Mouse (Mus musculus) megakaryocyte progenitor cell, adult 5-6 weeks (primary cell): Measurements from ENCODE around the gene Arhgap27. TPM values are rescaled to one million over a fixed set of nuclear protein-coding genes. Genes with fewer than 3 reads are reported as not detected.
"Not testable (repeated sequence)": the region's sequence is repeated elsewhere in the genome, so short reads cannot be mapped to it uniquely, and the experiment has no call there.

ENCODE experiments used
- ATAC-seq: replicated peaks from 2 replicates; pipeline ENCODE4 v1.8.0; 2016; ENCODE audit warnings: mild to moderate bottlenecking, moderate TSS enrichment, inconsistent platforms; ENCODE audit not compliant: poor library complexity
- total RNA-seq, 2 experiments: library from RNA; stranded (forward) in 1 of 2; stranded (reverse) in 1 of 2; fragments of 157-497, 149-512 nt in 1 of 2; fragments of 200-1000 nt in 1 of 2; gene quantifications; 2 replicates each; pipeline versions ENCODE4 v1.2.3 to v1.2.4; 2015 to 2017

The Arhgap27 gene
- total RNA-seq (2015), result 10.8 and 14.2 TPM in 2 replicates
- total RNA-seq (2017), result 11.2 and 11.5 TPM in 2 replicates

DNA sequence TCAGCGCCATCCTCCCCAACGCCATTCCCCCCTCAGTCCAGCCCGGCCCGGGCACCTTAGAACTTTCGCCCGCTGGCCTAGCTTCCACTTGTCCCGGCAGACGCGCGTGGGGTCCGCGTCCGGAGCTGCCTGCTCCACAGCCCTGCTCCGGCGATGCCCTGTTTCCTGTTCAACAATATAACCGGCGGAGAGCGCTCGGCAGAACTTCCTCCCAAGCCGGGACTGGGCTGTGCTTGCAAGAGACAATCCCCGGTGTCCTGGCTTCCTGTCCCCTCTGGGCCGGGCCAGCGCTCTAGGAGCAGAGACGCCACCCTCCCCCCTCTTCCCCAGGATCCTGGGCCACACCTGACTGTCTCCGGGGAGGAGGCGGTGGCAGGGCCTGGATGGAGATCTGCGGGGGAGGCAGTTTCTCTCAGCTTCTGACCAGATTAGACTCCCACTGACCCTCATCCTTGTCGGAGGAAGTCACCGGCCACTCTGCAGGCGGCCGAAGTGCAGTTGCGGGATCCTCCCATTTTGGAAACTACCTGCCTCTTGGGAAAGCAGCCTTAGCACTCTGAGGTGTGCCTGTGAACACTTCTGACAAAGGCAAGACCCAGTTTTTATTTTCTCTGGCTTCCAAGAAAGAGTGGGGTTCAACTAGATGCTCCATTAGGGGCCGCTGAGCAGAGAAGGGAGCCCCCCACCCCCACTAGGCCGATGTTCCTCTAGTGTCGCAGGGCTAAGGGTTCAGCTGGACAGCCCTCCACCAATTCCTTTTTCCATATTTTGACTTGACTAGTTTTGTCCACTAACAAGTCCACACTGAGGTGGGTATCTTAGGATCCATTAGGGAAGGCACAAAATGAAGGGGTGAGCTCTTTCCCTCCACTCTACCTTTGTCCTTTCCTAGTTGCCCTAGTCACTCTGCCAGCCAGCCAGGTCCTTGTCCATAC lies at the start of gene Arhgap27:
TSS of gene Arhgap27 (minus strand) at position 479 of the 935 bp plus-strand sequence.
- peak; percentile 16; the same call in 1 of the 2 replicates for ATAC-seq

DNA sequence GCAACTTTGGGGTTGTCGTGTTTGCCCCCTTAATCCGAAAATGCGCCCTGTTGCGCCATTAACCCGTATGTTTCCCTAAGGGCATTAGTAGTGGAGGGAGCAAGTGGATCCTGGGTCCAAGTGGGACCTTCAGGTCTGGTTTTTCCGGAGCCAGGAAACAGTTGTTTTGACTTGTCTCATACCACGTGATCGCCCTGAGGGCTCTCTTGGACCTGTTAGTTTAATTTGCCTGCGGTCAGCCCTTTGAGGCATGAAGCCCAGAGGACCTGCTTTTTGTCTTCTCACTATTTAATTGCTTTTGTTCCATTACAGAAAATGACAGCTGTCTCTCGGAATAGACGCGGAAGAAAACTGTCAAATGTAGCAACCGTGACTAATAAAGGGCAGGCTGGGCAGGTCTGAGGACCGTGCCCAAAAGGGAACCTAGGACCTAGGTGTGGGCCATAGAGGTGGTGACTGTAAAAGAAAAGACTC lies 49.5 kb upstream of the Arhgap27 start:
- ATAC-seq, result no peak

DNA sequence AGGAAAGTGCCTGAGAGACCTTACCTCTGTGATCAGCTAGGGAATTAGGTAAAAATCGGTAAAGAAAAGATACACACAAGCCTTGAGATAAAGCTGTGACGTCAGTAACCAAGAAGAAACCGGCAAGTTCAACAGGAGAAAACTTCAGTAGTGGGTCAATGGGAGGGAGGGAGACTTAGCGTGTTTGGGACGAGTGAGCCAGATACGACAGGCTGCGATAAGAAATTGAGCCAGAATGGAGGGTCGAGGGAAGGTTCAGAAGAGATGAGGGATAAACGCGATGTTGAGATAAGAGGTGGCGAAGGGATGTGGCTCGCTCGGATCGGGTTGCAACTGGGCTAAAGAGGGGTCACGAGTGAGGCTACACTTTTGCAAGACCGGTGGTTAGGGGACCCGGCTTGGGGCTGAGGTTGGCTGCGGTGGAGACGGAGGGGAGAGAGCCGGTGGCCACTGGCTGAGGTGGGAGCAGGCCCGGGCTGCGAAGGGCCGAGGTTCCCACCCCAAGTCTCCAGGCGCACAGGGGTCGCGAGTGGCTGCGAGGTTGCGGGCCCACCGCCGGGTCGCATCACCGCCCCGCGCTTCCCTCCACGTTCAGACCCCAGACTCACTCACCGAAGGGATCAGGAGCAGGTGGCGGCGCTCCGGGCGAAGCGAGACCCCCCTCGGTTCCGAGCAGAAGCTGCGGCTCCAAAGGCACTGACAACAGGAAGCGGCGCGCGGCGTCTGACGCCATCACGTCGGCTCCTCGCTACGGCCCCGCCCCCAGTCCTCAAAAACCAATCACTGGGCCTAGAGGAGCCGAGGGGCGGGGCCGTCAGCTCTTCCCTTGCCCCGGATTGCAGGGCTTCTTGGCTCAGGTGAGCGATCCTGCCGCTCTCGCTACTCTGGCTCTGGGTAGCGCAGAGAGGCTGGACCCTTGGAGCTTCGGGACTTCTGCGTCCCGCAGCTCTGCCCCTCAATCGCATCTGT lies 48.8 kb upstream of the Arhgap27 start, which contains the start of gene Plekhm1:
TSS of gene Plekhm1 (minus strand) at position 707 of the 969 bp plus-strand sequence.
- ATAC-seq, result peak; percentile 97

DNA sequence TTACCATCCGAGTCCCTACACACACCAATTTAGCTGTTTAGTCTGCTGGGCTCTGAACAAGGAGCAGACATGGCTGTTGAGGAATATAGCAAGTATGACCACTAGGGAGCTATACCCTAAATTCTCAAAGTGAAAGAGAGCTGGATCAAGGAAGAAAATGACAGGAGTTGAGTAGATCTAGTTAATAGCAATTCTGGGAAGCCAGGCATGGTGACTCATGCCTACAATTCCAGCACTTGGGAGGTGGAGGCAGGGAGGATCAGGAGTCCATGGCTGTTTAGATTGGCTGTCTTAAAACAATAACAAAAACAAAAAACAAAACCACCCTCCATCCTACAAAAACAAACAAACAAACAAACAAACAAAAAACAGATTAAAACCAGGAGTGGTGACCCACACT lies 47.8 kb upstream of the Arhgap27 start:
- ATAC-seq, result no peak

DNA sequence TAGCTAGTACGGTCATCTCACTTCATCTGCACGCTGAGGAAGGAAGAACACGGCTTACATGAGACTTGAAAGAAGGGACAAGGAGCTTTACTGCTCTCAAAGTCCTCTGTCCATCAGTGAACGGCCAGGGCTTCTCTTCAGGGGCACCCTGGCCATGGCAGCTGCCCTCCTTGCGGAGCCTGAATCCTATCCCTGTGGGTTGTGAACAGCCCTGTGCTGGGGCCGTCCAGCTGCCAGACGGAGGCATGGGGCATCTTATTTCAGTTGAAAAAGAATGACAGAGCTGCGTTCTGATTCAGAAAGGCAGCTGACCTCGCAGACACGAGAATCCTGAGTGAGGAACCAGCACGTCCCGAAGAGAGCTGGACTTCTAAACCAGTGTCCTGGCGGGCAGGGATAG lies 45.4 kb upstream of the Arhgap27 start:
- no peak for ATAC-seq

DNA sequence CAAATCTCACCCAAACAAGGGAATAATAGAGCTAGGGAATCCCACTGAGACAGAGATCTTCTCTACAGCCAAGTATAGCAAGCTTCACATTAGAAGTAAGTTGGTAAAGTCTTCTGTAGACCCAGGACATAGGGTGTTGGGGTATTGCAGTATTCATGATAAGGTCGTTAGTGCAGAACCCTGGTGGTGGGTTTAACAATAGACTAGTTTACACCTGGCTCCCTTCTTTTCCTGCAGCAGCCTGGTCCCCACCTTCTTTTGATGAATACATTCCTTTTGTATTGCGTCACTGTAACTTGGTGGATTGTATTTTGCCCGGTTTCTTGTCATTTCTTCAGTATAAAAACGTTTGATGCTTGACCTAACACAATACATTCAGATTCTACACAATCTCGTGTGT lies 43.6 kb upstream of the Arhgap27 start:
- not testable (repeated sequence) for ATAC-seq

DNA sequence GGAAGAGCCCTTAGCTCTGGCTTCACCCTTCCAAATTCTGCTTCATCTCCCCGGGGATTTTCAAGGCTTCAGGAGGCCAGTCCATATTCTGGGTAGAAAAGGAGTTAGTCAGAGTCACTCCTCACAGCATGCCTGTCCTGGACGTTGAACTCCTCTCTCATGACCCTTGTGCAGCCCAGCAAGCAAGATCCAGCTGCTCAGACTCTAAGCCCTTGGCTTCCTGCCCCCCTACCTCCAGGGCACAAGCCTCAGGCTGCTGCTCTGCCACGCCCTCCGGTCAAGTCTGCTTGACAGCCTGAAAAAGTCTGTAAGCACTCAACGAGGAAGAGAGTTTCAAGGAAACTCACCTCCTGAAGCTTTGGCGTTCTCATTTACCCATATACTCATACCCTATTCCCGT lies 43.1 kb upstream of the Arhgap27 start:
- no peak for ATAC-seq

DNA sequence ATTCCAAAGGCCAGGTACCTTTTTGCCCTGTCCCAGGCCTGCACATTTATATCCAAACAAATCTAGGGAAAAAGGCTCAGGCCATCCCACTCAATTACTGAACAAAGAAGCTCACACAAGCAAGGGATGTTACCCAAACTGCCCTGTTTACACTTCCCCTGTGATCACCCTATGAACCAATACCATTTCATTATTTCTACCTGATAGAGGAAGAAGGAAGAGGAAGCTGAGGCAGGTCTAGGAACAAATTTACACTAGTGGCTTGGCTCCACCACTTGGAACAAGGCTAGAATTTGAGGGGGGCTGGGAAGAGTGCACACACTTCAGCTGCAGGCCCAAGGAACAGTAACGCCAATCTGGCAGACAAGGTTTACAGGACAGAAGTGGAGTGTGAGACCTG lies 42.3 kb upstream of the Arhgap27 start:
- no peak; the same call in 1 of the 2 replicates for ATAC-seq

DNA sequence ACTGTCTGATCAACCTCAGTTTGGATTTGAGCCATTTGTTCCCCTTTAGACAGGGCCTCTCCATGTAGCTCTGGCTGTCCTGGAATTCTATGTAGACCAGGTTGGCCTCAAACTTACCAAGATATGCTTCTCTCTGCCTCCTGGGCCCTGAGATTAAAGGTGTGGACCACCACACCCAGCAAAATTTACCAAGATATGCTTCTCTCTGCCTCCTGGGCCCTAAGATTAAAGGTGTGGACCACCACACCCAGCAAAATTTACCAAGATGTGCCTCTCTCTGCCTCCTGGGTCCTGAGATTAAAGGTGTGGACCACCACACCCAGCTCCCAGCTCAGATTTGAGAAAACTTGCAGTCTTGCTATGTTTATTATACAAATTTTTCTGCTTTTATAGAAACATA lies 41.1 kb upstream of the Arhgap27 start:
- ATAC-seq, result no peak

DNA sequence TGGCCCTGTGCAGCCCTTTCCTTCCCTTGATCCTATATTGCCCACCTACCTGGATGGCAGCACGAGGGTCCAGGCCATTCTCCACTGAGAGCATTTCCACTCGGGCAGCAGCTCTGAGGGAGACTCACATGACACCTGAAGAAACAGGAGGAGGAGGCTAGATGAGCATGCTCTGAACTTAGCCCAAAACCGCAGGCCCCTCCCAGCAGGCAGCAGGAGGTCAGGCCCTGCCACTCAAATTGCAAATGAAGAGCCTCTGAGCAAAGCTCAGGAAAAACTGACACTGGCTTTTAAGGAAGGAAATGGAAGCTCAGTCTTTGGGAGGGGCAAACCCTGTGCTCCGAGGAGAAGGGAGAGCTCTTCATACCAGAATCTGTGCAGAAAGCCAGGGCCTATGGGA lies 40.3 kb upstream of the Arhgap27 start:
- ATAC-seq, result peak; percentile 55

DNA sequence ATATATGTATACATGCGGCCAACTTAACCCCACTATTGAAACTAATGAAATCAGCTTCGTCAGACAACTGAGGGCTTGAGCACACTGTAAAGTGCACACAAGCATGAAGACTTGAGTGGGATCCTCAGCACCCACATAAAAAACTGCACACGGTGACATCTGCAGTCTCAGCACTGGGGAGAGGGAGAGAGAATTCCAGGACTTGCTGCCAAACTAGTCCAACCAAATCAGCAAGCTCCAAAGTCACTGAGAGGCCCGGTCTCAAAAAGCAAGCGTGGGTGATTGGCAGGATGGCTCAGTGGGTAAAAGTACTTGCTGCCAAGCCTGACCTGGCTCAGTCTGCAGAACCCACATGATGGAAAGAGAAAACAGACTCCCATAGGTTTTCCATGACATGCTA lies 39.2 kb upstream of the Arhgap27 start:
- ATAC-seq, result no peak

DNA sequence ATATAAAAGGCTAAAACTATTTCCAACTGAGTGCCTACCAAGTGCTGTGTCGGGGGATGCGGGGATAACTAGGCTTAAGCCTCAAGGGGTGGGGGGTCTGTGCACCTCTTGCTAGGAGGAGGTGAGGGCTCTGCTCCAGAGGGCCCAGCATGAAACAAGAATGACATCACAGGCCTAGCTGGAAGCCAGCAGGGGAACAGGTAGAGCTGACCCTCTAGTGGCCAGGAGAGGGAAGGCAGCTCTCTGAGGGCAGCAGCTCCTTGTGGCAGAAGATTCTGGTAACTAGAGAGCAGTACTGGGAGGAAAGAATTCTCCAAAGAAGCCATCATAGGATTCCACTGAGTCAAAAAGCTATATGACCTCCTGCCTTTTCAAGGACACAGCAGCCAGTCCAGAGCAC lies 38.7 kb upstream of the Arhgap27 start:
- ATAC-seq, result peak; percentile 72

DNA sequence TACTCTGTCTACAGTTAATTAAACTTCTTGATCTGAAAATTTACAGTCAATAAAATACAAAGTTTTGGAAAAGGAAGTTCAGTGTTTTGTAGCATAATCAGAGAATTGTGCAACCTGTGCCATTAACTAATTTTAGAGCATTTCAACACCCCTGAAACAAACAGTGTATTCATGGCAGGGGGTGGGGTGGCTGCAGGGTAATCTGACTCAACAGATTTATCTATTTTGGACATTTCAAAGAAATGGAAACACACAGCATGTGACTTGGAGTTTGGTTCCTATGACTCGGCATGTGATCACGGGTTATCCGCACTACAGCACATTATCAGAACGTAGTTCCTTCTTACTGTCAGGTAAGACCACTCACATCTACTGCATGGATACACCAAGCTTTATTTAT lies 36.5 kb upstream of the Arhgap27 start:
- ATAC-seq, result peak; percentile 77

DNA sequence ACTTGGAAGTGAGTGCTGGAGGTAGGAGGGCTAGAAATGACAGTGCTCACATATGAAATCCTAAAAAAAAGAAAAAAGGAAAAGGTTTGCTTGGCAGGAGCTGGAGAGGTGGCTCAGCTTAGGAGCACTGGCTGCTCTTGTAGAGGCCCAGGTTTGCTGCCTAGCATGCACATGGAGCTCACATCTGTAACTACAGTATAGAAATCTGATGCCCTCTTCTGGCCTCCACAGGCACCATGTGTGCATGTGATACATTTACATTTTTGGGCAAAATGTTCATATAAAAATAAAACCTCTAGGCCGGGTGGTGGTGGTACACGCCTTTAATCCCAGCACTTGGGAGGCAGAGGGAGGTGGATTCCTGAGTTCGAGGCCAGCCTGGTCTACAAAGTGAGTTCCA lies 35.6 kb upstream of the Arhgap27 start:
- no peak for ATAC-seq

DNA sequence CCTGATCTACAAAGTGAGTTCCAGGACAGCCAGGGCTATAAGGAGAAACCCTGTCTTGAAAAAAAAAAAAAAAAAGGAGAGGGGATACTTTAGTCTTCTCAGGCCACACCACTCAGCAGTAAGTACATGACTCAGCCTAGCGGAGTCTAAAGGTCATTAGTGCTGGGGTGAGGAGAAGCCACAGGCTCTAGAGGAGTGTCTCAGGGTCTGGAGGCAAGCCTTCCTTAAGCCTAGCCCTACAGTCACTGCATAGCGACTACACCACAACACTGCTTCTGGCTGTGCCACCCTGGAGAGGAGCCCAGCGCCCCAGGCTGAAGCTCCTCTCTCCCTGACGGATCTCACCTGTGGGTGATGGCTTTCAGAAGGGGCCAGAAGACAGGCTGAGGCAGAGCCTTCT lies 33.2 kb upstream of the Arhgap27 start:
- no peak for ATAC-seq

DNA sequence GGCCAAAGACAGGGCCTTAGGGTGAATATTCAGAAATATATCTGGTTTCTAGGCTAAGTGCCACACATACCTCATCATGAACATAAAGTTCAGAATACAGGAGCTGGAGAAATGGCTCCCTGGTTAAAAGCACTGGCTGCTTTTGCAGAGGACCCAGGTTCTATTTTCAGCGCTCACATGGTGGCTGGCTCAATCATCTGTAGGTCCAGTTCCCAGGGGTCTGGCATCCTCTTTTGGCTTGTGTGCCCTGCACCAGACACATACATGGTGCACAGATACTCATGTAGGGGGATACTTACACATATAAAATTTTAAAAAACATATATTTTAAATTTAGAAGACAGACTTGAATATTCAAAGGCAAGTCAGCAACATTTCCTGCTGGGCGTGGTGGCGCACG lies 32.7 kb upstream of the Arhgap27 start:
- no peak for ATAC-seq

DNA sequence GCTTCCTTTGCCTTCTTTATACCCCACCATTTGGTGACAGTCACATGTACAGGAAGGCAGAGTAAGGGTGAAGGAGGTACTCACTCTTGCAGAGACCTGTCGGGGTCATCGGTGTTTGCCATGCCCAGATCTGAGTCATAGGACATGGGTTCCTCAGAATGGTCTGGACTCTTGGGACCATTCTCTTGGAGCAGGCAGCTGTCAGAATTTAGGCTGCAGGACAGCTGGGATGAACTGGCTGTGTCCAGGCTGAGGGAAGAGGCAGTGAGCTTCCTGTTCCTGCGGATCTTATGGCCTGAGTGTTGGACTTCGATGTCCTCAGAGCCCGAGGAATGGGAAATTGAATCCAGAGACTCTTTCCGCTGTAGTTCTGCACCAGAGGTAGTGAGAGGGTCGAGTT lies 31.1 kb upstream of the Arhgap27 start:
- no peak for ATAC-seq

DNA sequence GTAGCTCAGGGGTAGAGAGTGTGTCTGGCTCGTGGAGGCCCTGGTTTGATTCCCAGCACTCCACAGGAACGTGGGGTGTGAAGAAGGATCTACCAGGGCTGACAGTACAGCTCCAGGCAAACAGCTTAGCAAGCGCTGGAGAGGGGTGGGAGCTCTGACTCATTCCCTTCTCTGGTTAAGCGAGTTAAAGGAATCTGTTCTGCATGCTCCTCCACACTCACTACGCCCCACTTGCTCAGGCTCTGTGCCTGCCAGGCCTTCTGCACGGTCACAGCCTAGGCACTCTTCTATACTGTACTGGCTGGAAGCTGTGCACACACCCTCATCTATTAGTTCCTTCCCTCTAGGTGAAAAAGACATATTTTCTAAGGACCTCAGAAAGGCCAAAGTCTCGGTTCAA lies 30.5 kb upstream of the Arhgap27 start:
- no peak for ATAC-seq

DNA sequence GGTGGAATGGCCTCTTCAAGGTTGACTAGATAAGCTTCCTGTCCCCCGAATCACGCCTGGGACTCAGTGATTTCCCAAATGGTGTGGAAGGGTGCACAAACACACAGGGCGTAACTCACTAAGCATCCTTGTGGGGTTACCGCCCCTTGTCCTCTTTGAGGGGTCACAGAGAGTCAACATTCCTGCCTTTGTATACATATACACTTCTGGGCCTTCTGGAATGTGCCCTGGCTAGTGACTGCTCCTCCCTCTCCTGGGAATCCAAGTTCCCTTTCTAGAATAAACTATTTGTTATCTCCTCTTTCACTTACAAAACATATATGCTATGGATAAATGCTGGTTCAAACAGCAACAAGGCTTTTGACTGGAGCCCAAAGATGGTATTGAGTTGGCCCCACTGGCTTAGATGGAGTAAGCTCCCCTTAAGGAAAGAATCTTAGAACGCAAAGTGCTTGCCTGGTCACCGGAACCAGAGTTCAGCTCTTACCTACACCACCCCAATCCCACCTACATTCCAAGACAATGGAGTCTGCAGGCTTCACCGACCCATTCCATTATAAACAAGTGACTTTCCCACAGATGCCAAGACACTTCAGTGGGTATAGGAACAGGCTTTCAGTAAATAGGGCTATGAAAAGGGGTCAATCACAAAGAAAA lies 24.5 kb upstream of the Arhgap27 start:
- ATAC-seq, result no peak

DNA sequence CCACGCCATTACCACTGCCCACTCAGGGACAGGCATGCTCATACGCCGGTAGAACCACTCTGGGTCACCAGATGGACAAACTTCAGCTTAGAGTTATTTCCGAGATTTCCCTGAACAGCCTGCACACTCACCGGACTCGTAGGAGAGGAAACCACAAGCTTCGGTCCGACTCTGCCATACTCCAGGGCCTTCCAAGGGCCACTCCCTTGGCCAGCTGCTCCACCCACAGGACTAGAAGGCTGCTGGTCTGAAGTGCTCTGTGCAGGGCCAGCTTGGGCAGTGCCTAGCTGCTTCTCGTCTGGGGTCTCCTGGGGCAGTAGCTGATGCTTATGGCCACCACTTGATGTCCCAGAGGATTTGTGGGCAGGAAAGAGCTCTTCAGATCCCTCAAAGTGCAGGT lies 23.3 kb upstream of the Arhgap27 start:
- ATAC-seq, result no peak
